Mouse (Mus musculus) midbrain, embryonic 15.5 days (tissue): ENCODE measurements at regions not wholly inside any gene's neighbourhood (a gene's known extent, or its start where the extent isn't known, plus 50 kb on each side); places are given as distances from the start of the nearest gene placed in this dataset.

Experiments
- ATAC-seq: fragments of 200-750 bp; cut with Nextera tagmentation; replicated peaks from 2 replicates; pipeline ENCODE4 v1.8.0; 2017; ENCODE audit warnings: moderate TSS enrichment
- H3K27ac ChIP-seq: fragments of 300-500 bp; sonication (generic); 2 replicates; pipeline ENCODE4 v1.5.1; 2015; ENCODE audit warnings: mild to moderate bottlenecking, inconsistent platforms
- H3K27me3 ChIP-seq: fragments of 300-500 bp; sonication (generic); replicated peaks from 2 replicates; pipeline ENCODE4 v1.6.1; 2015; ENCODE audit warnings: inconsistent platforms
- H3K36me3 ChIP-seq: fragments of 300-500 bp; sonication (generic); replicated peaks from 2 replicates; pipeline ENCODE4 v1.6.1; 2015; ENCODE audit warnings: inconsistent platforms
- H3K4me1 ChIP-seq: fragments of 300-500 bp; sonication (generic); 2 replicates; pipeline ENCODE4 v1.6.1; 2015; ENCODE audit warnings: inconsistent platforms
- H3K4me2 ChIP-seq: fragments of 300-500 bp; sonication (generic); 2 replicates; pipeline ENCODE4 v1.6.1; 2015; ENCODE audit warnings: inconsistent platforms, mild to moderate bottlenecking, moderate library complexity
- H3K4me3 ChIP-seq: fragments of 300-500 bp; sonication (generic); 2 replicates; pipeline ENCODE4 v1.5.1; 2015; ENCODE audit warnings: mild to moderate bottlenecking, inconsistent platforms
- H3K9ac ChIP-seq: fragments of 300-500 bp; sonication (generic); 2 replicates; pipeline ENCODE4 v1.6.1; 2015; ENCODE audit warnings: mild to moderate bottlenecking, inconsistent platforms
- H3K9me3 ChIP-seq: fragments of 300-500 bp; sonication (generic); 2 replicates; pipeline ENCODE4 v1.6.1; 2016; ENCODE audit warnings: inconsistent platforms
- WGBS: fragments of 180-500 bp; shearing (Covaris S2); methylation state at CpG from one replicate; pipeline ENCODE4 v1.1.7; 2015; ENCODE audit warnings: mixed read lengths; 5-methylcytosine and 5-hydroxymethylcytosine counted together

DNA sequence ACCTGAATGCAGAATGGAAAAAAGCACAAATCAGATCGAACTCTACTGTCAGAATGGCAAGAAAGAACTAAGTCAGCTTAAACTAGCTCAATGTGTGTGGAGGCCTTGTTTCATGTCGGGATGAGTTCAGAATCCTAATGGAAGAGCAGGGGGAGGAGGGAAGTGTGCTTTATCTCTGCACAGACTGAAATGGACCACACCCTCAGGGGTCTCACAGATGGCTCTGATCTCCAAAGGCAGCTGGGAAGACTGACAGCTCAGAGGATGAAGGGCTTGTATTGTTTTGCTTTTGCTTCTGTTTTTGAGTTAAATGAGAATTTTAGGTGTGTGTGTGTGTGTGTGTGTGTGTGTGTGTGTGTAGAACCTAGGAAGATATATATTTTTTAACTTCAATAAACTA, 566.8 kb upstream of the Gm19410 start:
- H3K27me3 ChIP-seq, result no peaks in the 10 kb centered on the region
- no peak overlapping the region for H3K27ac ChIP-seq
- no peak for ATAC-seq
- H3K4me1 ChIP-seq, result no peaks in the 10 kb centered on the region
- 50% methylated on average over 2 of the region's 2 CpGs for WGBS
- no peaks in the 10 kb centered on the region for H3K9me3 ChIP-seq
- no peaks in the 10 kb centered on the region for H3K36me3 ChIP-seq
- H3K4me2 ChIP-seq, result no peak overlapping the region
- no peak overlapping the region for H3K4me3 ChIP-seq
- H3K9ac ChIP-seq, result no peak overlapping the region

DNA sequence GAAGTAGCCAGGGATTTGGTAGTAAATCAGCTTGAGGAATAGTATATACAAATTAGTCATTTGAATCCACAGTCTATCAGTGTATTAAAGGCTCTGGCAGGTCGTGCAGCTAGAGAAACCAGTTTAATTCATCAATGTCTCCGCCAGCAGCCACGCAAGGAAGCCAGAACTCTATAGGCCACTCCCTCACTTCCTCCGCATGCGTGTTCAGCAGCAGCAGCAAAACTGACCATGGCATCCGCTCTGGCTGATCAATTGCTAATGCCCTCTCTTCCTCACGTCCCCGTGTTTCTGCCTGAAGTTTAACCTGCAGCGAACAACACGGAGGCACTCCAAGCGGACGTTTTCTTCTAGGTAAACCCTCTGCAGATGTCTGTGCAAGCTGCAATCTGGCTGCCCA, 564.2 kb upstream of the Gm19410 start:
- Histone ChIP-seq H3K36me3 (no peaks in the 10 kb centered on the region), H3K27me3 (no peaks in the 10 kb centered on the region), H3K4me2 (no peak overlapping the region), H3K9ac (no peak overlapping the region), H3K27ac (no peak overlapping the region), H3K9me3 (no peaks in the 10 kb centered on the region), H3K4me3 (no peak overlapping the region), H3K4me1 (no peaks in the 10 kb centered on the region)
- ATAC-seq, result no peak
- WGBS, result 68% methylated on average over 12 of the region's 12 CpGs

- H3K4me2 ChIP-seq, result no peak overlapping the region
- H3K9ac ChIP-seq, result no peak overlapping the region
- no peak overlapping the region for H3K27ac ChIP-seq
- ATAC-seq, result no peak
- no peaks in the 10 kb centered on the region for H3K36me3 ChIP-seq
- H3K4me1 ChIP-seq, result no peaks in the 10 kb centered on the region
- no peaks in the 10 kb centered on the region for H3K9me3 ChIP-seq
- no peaks in the 10 kb centered on the region for H3K27me3 ChIP-seq
- no peak overlapping the region for H3K4me3 ChIP-seq
- 74% methylated on average over 15 of the region's 15 CpGs for WGBS
Observed at GRCm38 (mm10) chr8:35204971-35205370, 560.6 kb upstream of the Gm19410 start.

- no peak for ATAC-seq
- Histone ChIP-seq H3K27ac (no peak overlapping the region), H3K27me3 (no peaks in the 10 kb centered on the region), H3K9me3 (no peaks in the 10 kb centered on the region), H3K9ac (no peak overlapping the region), H3K4me1 (no peaks in the 10 kb centered on the region), H3K4me3 (no peak overlapping the region), H3K36me3 (no peaks in the 10 kb centered on the region), H3K4me2 (no peak overlapping the region)
- WGBS, result 18% methylated on average over 8 of the region's 8 CpGs
Observed at GRCm38 (mm10) chr8:35205536-35205935, 560.1 kb upstream of the Gm19410 start.

DNA sequence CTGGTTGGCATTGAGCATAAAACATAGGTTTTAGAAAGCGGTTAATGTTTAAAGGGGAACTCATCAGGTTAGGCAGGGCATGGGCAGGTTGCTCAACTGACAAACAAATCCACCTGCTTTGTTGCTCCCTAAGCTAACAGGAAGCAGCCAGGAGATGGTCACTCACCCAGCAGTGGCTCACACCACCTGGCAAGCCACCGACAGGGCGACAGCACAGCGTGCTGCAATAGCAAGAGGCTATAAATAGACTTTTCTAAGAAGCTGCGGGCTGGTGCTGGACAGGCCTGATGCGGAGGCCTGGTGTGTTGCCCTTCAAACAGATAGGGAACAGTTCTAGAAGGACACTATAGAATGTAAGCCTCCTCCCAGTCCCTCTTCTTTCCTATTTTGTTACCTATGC, 559.3 kb upstream of the Gm19410 start:
- 65% methylated on average over 6 of the region's 6 CpGs for WGBS
- Histone ChIP-seq H3K9ac (no peak overlapping the region), H3K27me3 (no peaks in the 10 kb centered on the region), H3K4me2 (no peak overlapping the region), H3K4me3 (no peak overlapping the region), H3K4me1 (no peaks in the 10 kb centered on the region), H3K36me3 (no peaks in the 10 kb centered on the region), H3K9me3 (no peaks in the 10 kb centered on the region), H3K27ac (no peak overlapping the region)
- ATAC-seq, result no peak

DNA sequence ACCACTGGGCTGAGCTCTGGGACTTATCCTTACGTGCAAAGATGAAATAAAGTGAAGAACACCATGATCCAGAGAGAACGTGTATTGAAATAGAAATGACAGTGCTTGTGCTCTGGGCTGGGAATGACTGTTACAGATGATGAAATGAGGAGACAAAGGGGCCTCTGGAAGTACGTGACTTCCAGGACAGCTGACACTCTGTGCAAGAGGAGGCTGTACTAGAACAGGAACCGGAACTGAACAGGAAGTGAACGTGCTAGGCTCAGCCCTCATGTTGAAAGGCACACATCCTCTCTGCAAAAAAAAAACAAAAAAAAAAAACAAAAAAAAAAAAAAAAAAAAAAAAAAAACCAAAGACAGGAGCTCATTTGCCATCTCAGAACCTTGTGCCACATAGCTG, 557.2 kb upstream of the Gm19410 start:
- WGBS, result 78% methylated on average over 5 of the region's 5 CpGs
- no peaks in the 10 kb centered on the region for H3K4me1 ChIP-seq
- ATAC-seq, result no peak

GRCm38 (mm10) chr8:35211506-35212452, 553.8 kb upstream of the Gm19410 start:
- H3K4me3 ChIP-seq, result no peak overlapping the region
- H3K36me3 ChIP-seq, result no peaks in the 10 kb centered on the region
- no peaks in the 10 kb centered on the region for H3K9me3 ChIP-seq
- ATAC-seq, result no peak
- H3K27me3 ChIP-seq, result no peaks in the 10 kb centered on the region
- H3K9ac ChIP-seq, result no peak overlapping the region
- no peak overlapping the region for H3K27ac ChIP-seq
- H3K4me1 ChIP-seq, result no peaks in the 10 kb centered on the region
- no peak overlapping the region for H3K4me2 ChIP-seq
- 74% methylated on average over 10 of the region's 10 CpGs for WGBS

More for the DNA sequence above, 557.2 kb upstream of the Gm19410 start:
- no peaks in the 10 kb centered on the region for H3K27me3 ChIP-seq
- no peak overlapping the region for H3K27ac ChIP-seq
- H3K4me3 ChIP-seq, result no peak overlapping the region
- no peak overlapping the region for H3K4me2 ChIP-seq
- no peaks in the 10 kb centered on the region for H3K9me3 ChIP-seq
- H3K36me3 ChIP-seq, result no peaks in the 10 kb centered on the region
- H3K9ac ChIP-seq, result no peak overlapping the region

DNA sequence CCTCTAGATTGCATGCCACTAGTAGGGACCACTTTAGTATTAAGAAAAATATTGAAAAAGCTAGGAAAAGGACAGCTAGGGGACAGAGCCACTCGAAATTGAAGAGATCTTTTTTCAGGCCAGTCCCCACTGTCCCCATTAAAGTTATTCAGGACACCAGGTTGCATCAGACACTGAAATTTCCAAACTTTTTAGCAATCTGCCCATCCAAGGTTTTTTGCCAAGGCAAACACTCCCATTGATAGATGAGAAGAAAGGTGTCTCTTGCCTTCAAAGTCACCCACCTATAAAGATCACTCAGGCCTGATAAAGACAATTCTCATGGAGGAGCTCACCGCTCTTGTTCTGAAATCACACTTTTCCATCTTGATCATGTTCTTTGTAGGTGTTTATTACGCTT, 552.1 kb upstream of the Gm19410 start:
- 85% methylated on average over 3 of the region's 3 CpGs for WGBS
- no peaks in the 10 kb centered on the region for H3K27me3 ChIP-seq
- H3K4me1 ChIP-seq, result no peaks in the 10 kb centered on the region
- H3K9ac ChIP-seq, result no peak overlapping the region
- no peak for ATAC-seq
- no peaks in the 10 kb centered on the region for H3K36me3 ChIP-seq
- H3K9me3 ChIP-seq, result no peaks in the 10 kb centered on the region
- no peak overlapping the region for H3K4me2 ChIP-seq
- H3K27ac ChIP-seq, result no peak overlapping the region
- no peak overlapping the region for H3K4me3 ChIP-seq

- ATAC-seq, result no peak
- 80% methylated on average over 11 of the region's 11 CpGs for WGBS
Observed at GRCm38 (mm10) chr8:35217604-35218003, 548.0 kb upstream of the Gm19410 start.

GRCm38 (mm10) chr8:35218327-35218726, 547.3 kb upstream of the Gm19410 start:
- no peaks in the 10 kb centered on the region for H3K9me3 ChIP-seq
- 88% methylated on average over 4 of the region's 4 CpGs for WGBS

More at GRCm38 (mm10) chr8:35217604-35218003, 548.0 kb upstream of the Gm19410 start:
- Histone ChIP-seq H3K4me3 (no peak overlapping the region), H3K27me3 (no peaks in the 10 kb centered on the region), H3K36me3 (no peaks in the 10 kb centered on the region), H3K4me2 (no peak overlapping the region), H3K9ac (no peak overlapping the region), H3K4me1 (no peaks in the 10 kb centered on the region), H3K27ac (no peak overlapping the region), H3K9me3 (no peaks in the 10 kb centered on the region)

DNA sequence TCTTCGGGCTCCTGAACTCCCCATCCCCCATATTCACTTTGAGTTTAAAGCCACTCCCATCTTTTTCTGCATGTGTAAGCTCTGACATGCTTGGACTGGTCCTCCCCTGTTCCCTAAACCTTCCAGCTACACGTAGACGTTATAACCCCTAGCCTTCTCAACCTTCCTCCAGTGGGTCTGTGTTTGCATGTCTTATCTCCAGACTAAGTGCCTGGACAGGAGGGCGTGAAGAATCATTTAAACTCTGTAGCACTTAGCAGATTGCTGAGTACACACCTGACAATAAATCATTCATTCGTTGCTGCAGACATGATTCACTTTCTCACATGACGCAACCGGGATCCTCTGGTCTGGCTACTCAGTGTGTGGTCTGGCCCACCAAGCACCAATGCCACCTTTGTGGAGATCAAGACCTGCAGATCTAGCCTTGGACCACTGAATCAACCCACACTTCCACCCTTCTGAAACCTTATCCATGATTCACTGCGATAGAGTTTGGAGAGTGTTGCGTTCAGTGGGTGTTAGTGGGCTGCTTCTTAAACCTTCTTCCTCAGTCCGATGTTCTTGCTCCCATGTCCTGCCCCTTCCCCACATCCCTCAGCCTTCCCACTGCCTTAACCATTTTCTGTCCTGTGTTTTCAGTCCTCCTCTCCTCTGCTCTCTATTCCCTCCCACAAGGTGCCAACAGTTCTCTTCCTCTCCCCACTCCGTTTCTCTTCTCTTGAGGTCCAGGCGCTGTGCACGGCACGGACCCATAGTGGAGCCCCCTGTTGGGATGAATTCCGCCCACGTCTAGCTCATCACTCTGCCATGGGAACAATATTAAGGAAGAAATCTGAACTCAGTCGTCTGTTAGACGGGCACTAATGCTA, 541.3 kb upstream of the Gm19410 start:
- Histone ChIP-seq H3K9me3 (no peaks in the 10 kb centered on the region), H3K9ac (no peak overlapping the region), H3K27me3 (no peaks in the 10 kb centered on the region), H3K4me2 (no peak overlapping the region), H3K4me3 (no peak overlapping the region), H3K4me1 (no peaks in the 10 kb centered on the region), H3K36me3 (no peaks in the 10 kb centered on the region), H3K27ac (no peak overlapping the region)
- 87% methylated on average over 18 of the region's 18 CpGs for WGBS
- no peak for ATAC-seq

More at GRCm38 (mm10) chr8:35218327-35218726, 547.3 kb upstream of the Gm19410 start:
- Histone ChIP-seq H3K4me2 (no peak overlapping the region), H3K9ac (no peak overlapping the region), H3K27ac (no peak overlapping the region), H3K27me3 (no peaks in the 10 kb centered on the region), H3K4me1 (no peaks in the 10 kb centered on the region), H3K36me3 (no peaks in the 10 kb centered on the region), H3K4me3 (no peak overlapping the region)
- no peak for ATAC-seq

GRCm38 (mm10) chr8:35224925-35225244, 540.7 kb upstream of the Gm19410 start:
- no peak overlapping the region for H3K4me3 ChIP-seq
- WGBS, result 84% methylated on average over 7 of the region's 7 CpGs
- no peak for ATAC-seq
- no peaks in the 10 kb centered on the region for H3K27me3 ChIP-seq
- H3K9me3 ChIP-seq, result no peaks in the 10 kb centered on the region
- H3K27ac ChIP-seq, result no peak overlapping the region
- H3K4me2 ChIP-seq, result no peak overlapping the region
- H3K9ac ChIP-seq, result no peak overlapping the region
- H3K4me1 ChIP-seq, result no peaks in the 10 kb centered on the region
- no peaks in the 10 kb centered on the region for H3K36me3 ChIP-seq
